Mouse (Mus musculus) CD4-positive helper T cell, adult 2 months (primary cell): ENCODE results near the gene Smco4.
"Not testable (repeated sequence)": the region's sequence is repeated elsewhere in the genome, so short reads cannot be mapped to it uniquely, and the experiment has no call there.

Experiments
- DNase-seq: peaks from one replicate; pipeline ENCODE4 v3.0.0-alpha.2; 2012; ENCODE audit warnings: low read depth, missing footprints, low spot score

Gene Smco4

GRCm38 (mm10) chr9:15493235-15493924 lies at the start of gene Smco4:
Smco4 (plus strand) TSS chr9:15493432.
- peak; percentile 83 for DNase-seq

- no peak for DNase-seq
These were observed 45.8 kb upstream of the Smco4 start for GRCm38 (mm10) chr9:15447397-15447796.

DNA sequence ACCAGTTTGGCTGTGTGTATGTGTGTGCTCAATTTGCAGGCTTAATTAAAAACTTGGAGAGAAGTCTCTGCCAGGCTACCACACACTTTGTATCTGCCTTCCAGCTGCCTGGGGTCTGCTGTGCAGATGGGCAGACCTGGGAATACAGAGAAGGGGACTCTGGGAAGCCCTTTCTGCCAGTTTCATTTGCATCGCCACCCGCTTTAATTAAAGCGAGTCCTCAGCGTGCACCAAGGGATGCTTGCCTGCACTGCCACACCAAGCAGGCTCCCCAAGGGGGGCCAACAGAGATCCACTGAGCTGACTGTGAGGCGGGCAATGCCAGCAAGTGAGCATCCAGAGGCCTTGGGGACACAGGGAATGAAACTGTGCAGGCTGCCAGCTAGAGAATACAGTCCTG lies 42.3 kb upstream of the Smco4 start:
- no peak for DNase-seq

- no peak for DNase-seq
These were observed 21.0 kb upstream of the Smco4 start for GRCm38 (mm10) chr9:15472256-15472655.

GRCm38 (mm10) chr9:15473206-15473605 lies 20.0 kb upstream of the Smco4 start:
- DNase-seq, result no peak

DNA sequence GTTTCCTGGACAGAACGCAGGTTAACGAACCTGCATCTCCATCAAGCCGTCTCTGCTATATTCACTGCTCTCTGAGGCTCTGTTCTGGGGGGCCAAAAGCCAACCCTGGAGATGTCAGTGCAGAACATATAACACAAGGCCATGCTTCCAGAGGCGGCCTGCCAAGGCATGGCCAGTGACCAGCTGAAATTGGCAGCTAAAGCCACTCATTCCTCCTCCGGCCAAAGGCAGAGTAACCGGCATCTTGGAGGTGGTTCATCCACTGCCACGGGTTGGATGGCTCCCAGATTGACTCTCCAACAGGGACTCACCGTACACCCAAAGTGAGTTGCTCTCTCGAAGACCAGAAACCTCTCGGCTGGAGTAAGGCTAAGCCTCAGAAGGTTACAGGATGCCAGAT lies 15.7 kb upstream of the Smco4 start:
- no peak for DNase-seq

DNA sequence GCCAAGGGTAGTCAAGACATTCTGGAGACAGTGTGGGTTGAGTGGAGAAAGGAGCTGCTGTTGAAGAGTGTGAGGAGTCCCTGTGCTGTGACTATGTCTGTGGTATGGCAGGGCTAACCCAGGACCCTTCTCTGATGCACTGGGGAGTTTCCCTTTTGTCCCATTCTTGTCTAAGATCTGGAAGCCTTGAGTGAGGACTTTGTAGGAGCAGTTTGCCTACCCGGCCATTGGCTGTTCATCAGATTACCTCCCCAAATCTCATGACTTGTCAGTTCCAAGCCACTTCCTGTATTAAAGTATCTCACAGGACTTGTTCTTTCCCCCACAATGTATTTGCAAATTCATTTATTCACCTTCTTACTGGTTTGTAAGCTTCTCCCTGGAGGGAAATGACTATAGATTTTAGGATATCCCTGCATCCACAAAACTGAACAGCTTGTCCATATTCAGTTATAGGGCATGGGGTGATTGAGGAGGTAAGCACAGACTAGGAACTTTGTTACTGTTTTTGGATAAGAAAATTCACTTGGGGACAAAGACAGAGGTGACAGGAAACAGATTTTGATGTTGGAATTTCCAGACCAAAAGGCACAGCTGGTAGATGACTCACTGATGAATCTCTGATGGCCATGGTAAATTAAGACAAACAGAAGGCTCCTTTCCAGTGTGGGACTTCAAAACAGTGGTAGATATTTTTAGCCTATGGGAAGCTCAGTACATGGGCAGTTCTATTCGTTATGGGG lies 5.4 kb upstream of the Smco4 start:
- DNase-seq, result no peak

GRCm38 (mm10) chr9:15489293-15489692 lies 3.9 kb upstream of the Smco4 start:
- DNase-seq, result no peak

GRCm38 (mm10) chr9:15490331-15491100 lies 2.7 kb upstream of the Smco4 start:
- no peak for DNase-seq

- DNase-seq, result no peak
These were observed 1.5 kb upstream of the Smco4 start for GRCm38 (mm10) chr9:15491686-15492085.

DNA sequence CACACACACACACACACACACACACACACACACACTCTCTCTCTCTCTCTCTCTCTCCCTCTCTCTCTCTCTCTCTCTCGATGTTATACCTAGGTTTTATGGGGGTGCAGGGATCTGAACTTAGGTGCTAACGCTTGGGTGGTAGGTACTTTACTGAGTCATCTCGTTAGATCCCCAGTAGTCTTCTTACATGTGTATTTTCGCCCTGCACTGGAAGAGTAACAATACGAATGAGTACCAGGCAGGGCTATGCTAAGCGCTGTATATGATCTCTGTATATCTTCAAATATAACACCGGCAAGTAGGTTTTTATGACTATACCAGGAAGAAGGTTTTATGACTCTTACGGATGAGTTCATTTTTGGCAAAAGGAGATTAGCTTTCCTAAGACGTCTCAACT lies 831 bp upstream of the Smco4 start:
- DNase-seq, result no peak

DNA sequence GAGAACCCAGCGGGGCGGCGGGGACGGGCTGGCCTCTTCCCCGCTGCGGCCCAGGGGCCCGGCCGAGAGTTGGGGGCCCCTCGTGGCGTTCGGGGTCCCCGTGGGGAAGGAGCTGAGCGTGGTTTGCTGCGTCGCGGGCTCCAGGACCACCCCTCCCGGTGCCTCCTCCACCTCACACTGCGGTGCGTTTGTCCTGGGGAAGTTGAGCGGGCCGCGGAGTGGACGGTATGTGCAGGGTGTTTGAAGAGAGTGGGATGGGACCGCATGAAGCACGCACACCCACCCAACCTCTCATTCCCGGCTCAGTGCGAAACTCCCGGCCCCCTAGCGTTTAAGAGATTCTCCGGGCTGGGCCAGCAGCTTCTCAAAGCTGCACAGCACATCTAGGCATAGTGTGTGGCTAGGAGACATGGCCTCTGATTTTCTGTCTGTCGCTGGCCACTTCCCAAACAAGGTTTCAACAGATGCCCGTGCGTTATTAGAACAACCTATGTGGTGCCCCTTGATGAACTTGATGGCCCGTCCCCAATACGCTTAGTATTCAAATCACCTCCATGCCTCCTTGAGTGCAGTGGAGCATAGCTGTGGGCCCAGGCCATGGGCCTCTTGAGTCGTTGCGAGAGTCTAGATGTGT lies 810 bp downstream of the Smco4 start:
- peak; percentile 55 for DNase-seq

- DNase-seq, result not testable (repeated sequence)
These were observed 2.0 kb downstream of the Smco4 start for GRCm38 (mm10) chr9:15495281-15495680.

DNA sequence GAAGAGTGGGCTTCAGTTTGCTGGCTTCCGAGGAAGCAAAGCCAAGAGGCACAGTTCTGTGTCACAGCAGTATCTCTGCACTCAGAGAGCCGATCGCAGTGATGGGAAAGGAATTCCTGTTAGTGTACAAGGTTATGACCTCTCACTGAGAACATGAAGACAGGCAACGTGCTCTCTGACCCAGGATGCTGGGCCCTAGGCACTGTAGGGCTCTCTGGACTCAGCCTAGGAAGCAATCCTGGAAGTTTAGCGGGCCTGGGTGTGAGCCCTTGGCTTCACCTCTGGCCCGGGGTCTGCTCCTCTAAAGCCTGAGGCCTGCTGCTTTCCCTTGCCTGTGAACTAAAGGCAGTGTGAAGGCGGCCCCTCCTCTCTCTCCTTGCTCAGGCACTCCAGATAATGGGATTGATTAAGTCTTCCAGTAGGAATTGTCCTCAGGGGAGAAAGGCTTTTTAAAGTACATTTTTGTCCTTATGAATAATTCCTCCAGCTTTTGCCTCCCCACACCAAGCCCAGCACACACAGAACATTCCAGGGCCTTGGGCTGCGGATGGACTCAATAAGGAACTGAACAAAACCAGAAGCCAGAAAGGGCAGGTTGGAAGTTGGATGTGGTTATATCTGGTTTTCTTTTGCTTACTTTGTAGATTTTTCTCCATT lies 2.8 kb downstream of the Smco4 start:
- no peak for DNase-seq

DNA sequence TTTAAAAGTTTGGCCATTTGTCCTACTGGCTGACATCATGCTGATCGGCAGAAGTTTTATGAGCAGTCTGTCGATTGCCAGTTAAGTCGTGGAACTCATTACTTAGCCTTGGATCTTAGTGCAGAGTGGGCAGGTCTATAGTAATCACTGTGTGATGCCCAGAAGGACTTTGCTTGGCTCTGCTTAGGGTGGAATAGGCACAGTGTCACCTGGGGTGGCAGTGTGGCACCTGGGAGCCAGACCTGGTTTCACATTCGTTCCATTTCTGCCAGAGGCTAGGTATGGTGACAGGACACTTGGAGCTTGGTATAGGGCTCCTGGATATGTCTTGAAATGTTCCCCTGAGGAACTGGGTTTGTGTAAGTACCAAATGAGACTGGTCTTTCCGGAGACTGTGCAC lies 6.8 kb downstream of the Smco4 start:
- no peak for DNase-seq

GRCm38 (mm10) chr9:15501319-15502256 lies 8.4 kb downstream of the Smco4 start:
- peak; percentile 43 for DNase-seq

DNA sequence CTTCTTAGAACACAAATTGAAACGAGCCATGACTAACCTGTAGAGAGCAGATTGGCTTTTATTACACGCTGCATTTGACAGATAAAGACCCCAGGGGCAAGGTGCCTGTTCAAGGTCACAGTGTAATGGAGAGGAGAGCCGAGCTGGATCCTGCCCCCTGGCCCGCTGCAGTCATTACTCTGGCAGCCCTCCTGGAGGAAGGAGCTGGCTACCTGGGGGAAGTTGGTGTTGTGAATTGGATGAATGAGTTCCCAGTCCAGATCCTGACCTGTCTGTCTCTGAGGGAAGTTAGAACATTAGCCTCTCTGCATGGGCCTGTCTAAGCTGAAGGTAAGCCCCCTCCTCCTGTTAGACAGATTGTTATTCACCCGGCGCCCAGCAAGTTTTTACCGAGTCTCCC lies 9.2 kb downstream of the Smco4 start:
- DNase-seq, result no peak

GRCm38 (mm10) chr9:15503307-15503706 lies 10.1 kb downstream of the Smco4 start:
- DNase-seq, result no peak

DNA sequence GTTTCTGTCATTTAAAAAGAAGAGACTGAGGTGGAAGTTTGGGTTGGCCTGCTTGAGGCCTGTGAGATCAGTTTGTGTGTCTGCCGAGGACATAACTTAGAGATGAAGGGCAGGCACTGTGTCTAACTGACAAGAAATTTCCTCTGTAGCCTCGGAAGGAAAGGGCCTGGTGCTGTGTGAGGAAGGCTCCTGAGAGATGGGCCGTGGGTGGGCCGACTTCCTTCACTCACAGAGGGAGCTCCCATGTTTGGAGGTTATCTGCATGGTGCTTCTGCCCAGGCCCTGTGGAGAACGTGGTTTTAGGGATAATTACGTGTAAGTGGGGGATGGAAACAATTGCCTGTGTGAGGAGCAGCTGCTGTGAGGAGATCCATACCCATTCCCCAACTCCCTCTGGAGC lies 10.6 kb downstream of the Smco4 start:
- no peak for DNase-seq

DNA sequence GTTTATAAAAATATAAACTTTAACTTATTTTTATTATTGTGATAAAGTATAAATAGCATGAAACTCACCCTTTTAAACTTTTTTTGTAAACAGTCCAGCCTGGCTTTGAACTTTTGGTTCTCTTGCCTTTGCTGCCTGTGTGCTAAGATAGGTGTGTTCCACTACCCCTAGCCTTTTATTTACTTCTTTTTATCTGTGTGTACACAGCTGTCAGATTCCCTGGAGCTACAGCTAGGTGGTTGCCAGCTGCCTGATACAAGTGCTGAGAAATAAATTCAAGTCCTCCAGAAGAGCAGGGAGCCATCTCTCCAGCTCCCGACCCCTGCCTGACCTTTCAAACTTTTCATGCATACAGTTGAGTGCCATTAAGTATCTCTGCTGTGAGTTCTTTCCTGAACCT lies 12.1 kb downstream of the Smco4 start:
- DNase-seq, result no peak
